Mouse (Mus musculus) G1E-ER4 (cell line): ENCODE measurements around the gene Ube2c. TPM values are rescaled to one million over a fixed set of nuclear protein-coding genes. Genes with fewer than 3 reads are reported as not detected.

Experiments used
- GATA1 ChIP-seq: IDR thresholded peaks from one replicate; pipeline ENCODE4 v1.8.0; 2012; ENCODE audit warnings: low read length, inconsistent platforms
- polyA plus RNA-seq: library from polyadenylated mRNA; stranded (reverse); fragments of >175 nt; gene quantifications from 2 replicates; pipeline ENCODE4 v1.2.3, GENCODE M21; 2012

The Ube2c gene
- polyA plus RNA-seq, 1 experiment: 261 TPM

DNA sequence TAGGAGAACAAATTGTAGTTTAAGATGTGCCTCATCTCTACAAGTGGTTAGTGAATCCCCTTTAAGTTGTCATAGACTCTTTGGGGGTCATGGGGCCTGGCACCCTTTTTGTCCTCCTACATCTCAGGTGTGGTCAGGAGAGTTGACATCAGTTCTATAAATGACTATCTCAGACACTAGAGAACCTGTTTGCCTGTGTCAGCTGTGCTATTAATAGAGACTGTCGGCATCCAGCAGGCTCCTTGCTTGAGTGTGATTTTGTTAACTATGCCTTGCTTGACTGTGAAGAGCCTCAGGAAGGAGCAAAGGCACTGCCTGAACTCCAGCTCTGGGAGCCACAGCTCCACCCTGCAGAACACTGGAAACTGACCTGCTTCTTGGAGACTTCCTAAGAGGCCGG is 14.9 kb upstream of the Ube2c start:
- no peak for TF ChIP-seq GATA1

- TF ChIP-seq GATA1: no peak
These were observed 11.9 kb upstream of the Ube2c start for GRCm38 (mm10) chr2:164757841-164758240.

DNA sequence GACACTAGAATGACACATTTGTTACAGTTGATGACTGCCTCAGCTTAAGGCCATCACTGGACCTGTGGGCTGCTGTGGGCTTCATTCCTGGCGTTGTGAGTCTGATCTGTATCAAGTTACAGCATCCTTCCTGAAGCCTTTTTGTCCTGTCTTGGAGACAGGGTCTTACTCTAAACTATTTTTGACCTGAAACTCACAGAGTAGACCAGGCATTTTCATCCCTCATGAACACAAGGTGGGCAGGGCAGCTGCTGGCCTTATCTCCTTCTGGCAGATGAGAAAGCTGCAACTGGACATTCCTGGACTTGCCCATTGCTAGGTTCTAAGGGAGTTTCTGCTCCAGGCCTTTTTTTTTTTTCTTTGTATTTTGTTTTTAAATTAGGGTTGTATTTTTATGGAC is 11.0 kb upstream of the Ube2c start:
- TF ChIP-seq GATA1: no peak

DNA sequence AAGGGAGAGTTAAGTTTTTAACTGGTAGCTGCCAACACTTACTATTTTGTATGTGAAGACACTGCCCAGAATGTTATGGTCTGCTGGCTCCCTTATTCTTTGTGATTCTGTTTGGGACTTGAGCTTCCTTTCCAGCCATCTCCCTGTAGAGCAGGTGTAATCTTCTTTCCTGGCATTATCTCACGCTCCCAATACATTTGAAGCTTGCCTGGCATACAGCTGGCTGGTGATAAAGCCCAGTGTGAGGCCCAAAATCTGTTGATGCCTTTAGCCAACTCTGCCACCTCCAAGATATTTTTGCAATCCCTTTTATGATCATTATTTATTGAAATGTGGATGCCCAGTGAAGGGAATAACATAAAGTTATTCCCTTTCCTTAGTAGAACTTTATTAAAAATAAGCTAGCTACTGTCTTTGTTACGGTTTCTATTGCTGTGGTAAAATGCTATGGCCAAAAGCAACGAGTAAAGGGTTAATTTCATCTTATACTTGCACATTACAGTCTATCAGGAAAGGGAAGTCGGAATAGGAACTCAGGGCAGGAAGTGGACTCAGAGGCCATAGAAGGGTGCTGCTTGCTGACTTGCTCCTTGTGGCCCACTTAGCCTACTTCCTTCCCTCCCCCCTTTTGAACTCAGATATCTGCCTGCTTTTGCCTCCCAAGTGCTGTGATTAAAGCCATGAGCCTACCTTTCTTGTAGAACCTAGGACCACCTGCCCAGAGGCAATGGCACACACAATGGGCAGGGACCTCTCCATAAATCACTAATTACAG is 9.5 kb upstream of the Ube2c start:
- TF ChIP-seq GATA1: no peak

GRCm38 (mm10) chr2:164761502-164761901 is 8.2 kb upstream of the Ube2c start:
- no peak for TF ChIP-seq GATA1

DNA sequence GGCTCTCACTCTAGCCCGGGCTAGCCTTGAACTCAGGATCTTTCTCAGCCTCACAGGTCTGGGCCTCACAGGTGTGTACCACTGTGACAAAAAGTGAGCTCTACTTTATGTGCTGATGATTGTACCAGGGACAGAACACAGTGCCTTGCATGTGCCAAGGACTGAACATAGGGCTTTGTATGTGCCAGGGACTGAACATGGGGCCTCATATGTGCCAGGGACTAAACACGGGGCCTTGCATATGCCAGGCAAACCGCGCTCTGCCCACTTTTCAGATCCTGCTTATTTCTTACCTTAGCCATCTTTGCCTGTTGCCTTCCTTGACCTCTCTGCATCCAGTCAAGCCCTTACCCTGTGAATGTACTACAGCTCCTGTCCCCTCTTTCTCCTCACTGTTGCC is 7.7 kb upstream of the Ube2c start:
- no peak for TF ChIP-seq GATA1

- TF ChIP-seq GATA1: no peak
These were observed 7.1 kb upstream of the Ube2c start for GRCm38 (mm10) chr2:164762593-164762992.

- TF ChIP-seq GATA1: no peak
These were observed 3.9 kb upstream of the Ube2c start for GRCm38 (mm10) chr2:164765841-164766240.

- no peak for TF ChIP-seq GATA1
These were observed 1.7 kb upstream of the Ube2c start for GRCm38 (mm10) chr2:164767812-164768540.

- TF ChIP-seq GATA1: no peak
These were observed 581 bp downstream of the Ube2c start for GRCm38 (mm10) chr2:164770279-164770678.

DNA sequence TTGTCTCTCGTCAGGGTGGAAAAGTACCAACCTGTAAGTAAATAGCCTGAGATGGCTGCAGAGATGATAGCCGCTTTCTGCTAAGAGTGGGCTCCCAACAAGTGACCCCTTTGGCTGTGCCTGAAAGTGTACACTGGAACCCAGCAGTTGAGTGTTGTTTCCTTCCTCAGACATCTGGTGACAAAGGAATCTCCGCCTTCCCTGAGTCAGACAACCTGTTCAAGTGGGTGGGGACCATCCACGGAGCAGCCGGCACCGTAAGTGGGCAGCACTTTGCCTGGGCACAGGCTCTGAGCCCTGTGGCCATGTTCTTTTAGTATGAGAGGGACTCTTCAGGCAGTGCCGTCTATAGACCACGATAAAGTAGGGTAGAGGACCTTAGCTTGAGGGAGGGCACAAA is 1.4 kb downstream of the Ube2c start:
- TF ChIP-seq GATA1: no peak

- no peak for TF ChIP-seq GATA1
These were observed 3.7 kb downstream of the Ube2c start for GRCm38 (mm10) chr2:164773229-164773988.

GRCm38 (mm10) chr2:164773989-164774364 is 4.3 kb downstream of the Ube2c start:
- TF ChIP-seq GATA1: no peak

GRCm38 (mm10) chr2:164776130-164776529 is 6.4 kb downstream of the Ube2c start:
- TF ChIP-seq GATA1: no peak

DNA sequence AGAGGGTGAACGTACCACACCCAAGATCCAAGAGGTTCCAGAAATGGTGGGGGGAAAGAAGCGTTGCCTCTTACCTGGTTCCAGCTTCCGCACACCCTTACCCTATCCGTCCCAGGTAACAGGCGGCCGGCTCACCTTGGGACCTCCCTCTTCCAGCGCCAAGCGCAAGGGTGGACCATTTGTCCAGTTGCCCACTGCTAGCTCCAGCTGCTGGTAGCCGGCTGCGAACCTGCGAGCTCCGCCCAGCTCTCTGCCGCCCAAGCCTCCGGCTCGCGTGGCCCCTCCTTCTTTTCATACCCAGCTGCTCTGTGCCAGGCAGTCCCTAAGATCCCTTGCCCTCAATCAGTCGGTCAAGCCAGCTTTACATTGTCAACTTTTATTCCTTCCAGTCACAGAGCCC is 7.1 kb downstream of the Ube2c start:
- no peak for TF ChIP-seq GATA1
